Mouse (Mus musculus): Measurements from ENCODE around the gene Pbx2. TPM values are rescaled to one million over a fixed set of nuclear protein-coding genes. Genes with fewer than 3 reads are reported as not detected.

Pbx2 gene
- total RNA-seq, 2 experiments from 2014 or later, result 34.7 to 41.4 TPM

- DNase-seq, result no peak
Measured at GRCm38 (mm10) chr17:34582528-34582927, 8.5 kb upstream of the Pbx2 start.

- DNase-seq, result peak in 1 of 2 experiments; percentile 65
Measured at GRCm38 (mm10) chr17:34583397-34583796, 7.7 kb upstream of the Pbx2 start.

- no peak for DNase-seq
Measured at GRCm38 (mm10) chr17:34583819-34584218, 7.2 kb upstream of the Pbx2 start.

DNA sequence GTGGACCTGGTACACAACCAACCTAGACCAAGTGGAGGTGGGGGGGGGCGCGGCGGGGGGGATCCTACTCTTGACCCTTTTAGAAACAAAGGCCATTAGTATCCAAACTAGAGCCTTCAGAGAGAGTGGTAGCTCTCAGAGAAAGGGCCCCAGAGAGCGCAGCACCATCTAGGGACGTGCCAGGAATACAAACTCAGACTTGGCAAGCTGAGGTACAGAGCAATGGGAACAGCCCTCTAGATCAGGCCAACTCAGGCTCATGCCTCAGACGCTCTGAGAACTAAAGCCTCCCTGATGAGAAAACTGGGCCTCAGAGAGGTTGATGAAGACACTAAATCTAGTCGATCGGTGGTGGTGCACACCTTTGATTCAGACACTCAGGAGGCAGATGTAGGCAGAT, 5.9 kb upstream of the Pbx2 start:
- no peak for DNase-seq

DNA sequence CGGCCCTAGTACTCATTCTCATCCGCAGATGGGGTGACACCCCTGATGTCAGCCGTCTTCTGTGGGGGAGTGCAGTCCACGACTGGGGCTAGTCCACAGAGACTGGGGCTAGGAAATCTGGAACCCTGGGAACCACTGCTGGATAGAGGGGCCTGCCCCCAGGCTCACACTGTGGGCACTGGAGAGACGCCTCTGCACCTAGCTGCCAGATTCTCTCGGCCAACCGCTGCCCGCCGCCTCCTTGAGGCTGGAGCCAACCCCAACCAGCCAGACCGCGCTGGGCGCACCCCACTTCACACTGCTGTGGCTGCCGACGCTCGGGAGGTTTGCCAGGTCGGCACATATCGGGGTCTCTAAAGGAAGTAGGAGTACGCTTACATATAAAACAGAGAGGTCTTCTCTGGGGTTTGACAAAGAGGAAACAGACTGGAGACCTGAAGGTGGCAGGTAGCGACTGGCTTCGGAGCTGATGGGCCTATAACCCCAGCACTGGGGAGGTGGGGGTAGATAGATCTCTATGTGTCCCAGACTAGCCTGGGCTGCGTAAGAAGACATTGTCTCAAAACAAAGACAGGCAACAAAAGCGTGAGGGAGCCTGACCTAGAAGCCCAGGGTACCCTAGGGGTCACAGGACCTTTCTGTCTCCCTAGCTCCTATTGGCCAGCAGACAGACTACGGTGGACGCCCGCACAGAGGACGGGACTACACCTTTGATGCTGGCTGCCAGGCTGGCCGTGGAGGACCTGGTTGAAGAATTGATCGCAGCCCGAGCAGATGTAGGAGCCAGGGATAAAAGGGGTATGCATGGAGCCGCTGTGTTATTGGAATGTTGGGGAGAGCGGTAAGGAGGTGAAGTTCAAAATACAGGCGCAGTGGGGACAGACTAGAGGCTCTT, 4.9 kb upstream of the Pbx2 start:
- DNase-seq, result no peak

DNA sequence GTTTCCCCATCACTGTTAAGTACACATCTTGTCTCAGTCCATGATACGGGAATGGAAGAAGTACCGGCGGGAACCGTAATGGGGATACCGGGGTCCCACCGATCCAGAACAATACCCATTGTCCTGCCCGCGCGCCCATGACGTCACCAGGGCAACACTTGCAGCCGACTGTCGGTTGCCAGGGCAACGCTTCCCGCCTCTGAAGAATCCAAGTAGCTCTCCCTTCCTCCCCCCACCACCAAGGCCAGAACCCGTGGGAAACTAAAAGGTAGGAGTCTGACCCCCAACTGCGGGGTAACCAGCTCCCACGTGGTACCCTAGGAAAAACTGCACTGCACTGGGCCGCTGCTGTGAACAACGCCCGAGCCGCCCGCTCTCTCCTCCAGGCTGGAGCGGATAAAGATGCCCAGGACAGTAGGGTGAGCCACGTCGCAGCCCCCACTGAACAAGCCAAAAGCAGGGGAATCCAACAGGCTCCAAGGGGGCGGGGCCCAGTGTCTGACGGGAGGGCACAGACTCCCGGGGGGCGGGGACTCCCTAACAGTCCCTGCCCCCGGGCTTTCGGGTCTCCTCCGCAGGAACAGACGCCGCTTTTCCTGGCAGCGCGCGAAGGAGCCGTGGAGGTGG, 4.2 kb upstream of the Pbx2 start:
- peak; percentile 89 to 95 for DNase-seq

- peak; percentile 97 to 99 for DNase-seq
Measured at GRCm38 (mm10) chr17:34587423-34587811, 3.6 kb upstream of the Pbx2 start.

DNA sequence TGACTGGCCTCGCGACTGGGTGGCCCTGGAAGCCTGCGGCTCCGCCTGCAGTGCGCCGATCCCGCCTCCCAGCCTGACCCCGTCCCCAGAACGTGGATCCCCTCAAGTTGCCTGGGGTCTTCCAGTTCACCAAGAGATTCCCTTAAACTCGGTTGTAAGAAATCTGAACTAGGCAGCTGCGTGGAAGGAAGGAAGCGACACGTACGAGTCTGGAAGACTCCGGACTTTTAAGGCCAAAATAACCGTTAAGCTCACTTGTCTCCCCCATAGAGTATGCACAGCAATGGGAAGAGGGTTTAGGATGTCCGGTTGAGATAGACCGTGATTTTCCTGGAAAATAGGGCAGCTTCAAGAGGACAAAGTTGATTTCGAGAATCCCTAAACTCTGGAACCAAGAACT, 3.3 kb upstream of the Pbx2 start:
- DNase-seq, result no peak

GRCm38 (mm10) chr17:34588767-34589166, 2.3 kb upstream of the Pbx2 start:
- DNase-seq, result no peak

GRCm38 (mm10) chr17:34589206-34589605, 1.9 kb upstream of the Pbx2 start:
- DNase-seq, result no peak

DNA sequence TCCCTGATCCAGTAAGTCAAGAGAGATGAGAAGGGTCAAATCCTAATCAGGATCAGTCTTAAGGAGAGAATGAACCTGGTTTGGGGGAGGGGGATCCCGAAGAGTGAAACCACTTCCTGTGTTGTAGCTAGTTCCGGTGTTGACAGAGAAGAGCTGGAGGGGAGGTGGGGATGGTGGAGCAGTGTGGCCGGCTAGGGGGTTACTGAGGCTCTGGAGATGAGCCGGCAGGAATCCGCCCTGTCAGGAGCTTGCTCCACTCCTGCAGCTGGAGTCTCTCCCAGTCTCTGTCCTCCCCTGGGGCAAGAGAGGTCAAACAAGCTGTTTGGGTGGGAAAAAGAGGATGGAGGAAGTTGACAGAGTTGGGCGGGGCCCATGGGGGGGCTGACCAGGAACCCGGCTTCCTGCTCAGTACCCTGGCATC, 1.4 kb upstream of the Pbx2 start, which contains the start of gene Gpsm3:
Gene Gpsm3, plus strand, starts transcription at position 126 of the 421 bp plus-strand sequence.
- DNase-seq, result peak; percentile 27 to 66

DNA sequence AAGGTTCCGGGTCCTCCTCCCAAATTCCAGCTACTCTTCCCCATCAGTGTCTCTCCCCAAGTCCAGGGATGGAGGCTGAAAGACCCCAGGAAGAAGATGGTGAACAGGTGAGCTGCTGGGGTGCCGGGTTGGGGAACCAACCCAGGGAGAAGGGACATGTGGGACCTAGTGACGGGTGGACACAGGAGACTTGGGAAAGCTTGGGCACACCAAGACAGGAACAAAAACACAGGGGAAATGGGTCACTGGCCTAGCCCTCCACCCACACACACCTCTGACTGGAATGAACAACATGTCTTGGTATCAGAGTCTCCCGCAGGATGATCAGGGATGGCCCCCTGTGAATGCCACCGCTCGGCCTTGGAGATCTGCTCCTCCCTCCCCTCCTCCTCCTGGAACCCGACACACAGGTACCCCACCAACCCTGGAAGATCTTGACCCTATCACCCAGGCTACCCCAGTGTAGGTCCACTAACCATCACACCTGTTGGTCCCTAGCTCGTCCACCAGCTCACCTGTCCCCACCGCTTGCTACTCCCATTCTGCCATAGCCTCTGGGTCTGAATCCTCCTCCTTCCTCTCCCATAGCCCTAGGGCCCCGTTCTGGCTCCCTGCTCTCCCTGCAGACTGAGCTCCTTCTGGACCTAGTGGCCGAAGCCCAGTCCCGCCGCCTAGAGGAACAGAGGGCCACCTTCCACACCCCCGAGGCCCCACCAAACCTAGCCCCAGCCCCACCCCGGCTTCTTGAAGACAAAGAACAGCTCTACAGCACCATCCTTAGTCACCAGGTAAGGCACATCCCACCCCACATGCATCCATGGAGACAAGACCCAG, 695 bp upstream of the Pbx2 start:
- DNase-seq, result no peak

- peak; percentile 93 to 99 for DNase-seq
Measured at GRCm38 (mm10) chr17:34591994-34592375, 919 bp downstream of the Pbx2 start.

DNA sequence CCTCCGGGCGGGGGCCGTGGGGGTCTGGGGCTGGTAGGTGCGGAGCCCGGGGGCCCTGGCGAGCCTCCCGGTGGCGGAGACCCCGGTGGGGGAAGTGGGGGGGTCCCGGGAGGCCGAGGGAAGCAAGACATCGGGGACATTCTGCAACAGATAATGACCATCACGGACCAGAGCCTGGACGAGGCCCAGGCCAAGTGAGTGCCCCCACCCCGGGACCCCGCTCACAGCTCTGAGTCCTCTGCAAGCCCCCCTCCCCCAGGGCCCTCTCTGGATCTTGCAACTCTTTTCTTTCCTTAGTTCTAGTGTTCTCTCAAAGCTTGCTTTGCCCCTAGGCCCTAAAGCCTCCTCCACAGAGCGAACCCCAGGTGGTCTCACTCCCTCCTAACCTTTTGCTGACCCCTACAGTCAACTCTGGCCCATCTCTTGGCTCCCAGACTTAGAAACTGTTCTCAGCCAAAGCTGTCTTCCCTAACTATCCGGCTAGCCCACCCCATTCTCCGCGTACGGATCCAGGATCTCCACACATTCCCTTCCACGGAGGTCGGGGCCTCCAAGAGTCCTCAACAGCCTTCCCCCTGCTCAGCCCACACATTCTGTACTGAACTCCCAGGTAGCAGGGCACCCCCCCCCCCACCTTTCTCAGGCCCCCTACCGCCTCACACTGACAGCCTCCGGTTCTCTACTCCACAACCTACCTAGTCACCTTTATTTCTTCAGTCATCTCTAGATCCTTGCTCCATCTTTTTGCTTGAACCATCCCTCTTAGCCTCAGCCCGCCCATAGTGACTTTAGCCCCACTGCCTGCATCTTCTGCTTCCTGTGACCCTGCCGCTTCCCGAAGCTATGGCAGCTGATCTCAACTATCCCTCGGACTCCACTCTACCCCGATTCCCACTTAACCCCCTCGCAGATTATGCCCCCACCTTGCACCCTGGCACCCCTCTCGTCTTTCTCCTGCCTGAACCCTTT, 1.8 kb downstream of the Pbx2 start:
- DNase-seq, result peak; percentile 46 to 50

DNA sequence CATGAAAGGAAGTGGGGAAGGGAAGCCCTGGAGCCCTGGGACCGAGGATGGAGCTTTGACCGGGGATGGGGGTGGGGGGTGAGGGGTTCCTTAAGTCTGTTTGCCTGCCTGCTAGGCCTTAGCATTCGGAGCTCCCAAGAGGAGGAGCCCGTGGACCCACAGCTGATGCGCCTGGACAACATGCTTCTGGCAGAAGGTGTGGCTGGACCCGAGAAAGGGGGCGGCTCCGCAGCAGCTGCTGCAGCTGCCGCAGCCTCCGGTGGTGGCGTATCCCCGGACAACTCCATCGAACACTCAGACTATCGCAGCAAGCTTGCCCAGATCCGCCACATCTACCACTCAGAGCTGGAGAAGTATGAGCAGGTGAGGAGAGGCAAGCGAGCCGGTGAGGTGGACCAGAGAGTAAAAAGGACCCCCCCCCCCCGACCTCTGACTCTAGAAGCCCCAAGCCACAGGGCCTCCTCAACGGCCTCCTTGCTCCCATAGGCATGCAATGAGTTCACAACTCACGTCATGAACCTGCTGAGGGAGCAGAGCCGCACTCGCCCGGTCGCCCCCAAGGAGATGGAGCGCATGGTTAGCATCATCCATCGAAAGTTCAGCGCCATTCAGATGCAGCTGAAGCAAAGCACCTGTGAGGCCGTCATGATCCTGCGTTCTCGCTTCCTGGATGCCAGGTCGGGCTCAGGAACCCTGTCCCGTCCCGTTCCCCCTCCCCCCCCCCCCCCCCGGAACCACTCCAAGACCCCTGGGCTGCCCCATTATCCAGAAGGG, 2.9 kb downstream of the Pbx2 start:
- DNase-seq, result no peak

- no peak for DNase-seq
Measured at GRCm38 (mm10) chr17:34596098-34596497, 5.0 kb downstream of the Pbx2 start.

- no peak for DNase-seq
Measured at GRCm38 (mm10) chr17:34597566-34598095, 6.6 kb downstream of the Pbx2 start, which contains the start of gene Ager. Gene Ager (plus strand): TSS chr17:34597862.

- no peak for DNase-seq
Measured at GRCm38 (mm10) chr17:34599891-34600290, 8.8 kb downstream of the Pbx2 start.

DNA sequence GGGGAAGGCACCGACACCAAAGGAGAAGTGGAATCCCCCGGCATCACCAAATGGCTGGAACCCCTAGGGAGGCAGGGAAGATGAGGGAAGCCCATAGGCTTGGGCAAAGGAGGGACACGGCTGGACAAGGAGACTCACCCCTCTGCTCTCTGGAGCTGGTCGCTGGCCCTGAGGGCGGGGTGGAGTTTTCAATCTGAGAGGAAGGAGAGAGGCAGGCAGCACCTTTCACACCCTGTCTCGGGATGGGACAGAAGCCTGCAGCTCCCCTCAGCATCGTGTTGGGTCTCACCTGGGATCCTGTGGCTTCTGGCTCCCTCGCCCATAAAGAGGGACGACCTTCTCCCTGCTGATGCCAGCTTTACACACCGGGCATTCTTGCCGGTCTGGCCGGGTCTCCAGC, 10.7 kb downstream of the Pbx2 start:
- no peak for DNase-seq
